Mouse (Mus musculus): ENCODE data around the gene Itga9. TPM values are rescaled to one million over a fixed set of nuclear protein-coding genes. Genes with fewer than 3 reads are reported as not detected.

The Itga9 gene
- polyA plus RNA-seq, 1 experiment from 2014 or later = 4.0 TPM

- DNase-seq (ENCODE audit: low spot score) = no peak
- H3K27ac ChIP-seq (replicated peaks) = peak overlapping the region; percentile 4; the same call in 1 of the 2 replicates
- no peaks in the 10 kb centered on the region for H3K36me3 ChIP-seq
- no peaks in the 10 kb centered on the region for H3K27me3 ChIP-seq (ENCODE audit: low read depth, poor library complexity, severe bottlenecking)
- peaks cover 20% of the 10 kb centered on the region for H3K4me1 ChIP-seq
- no peak overlapping the region for H3K4me3 ChIP-seq
- no peaks in the 10 kb centered on the region for H3K9me3 ChIP-seq (replicated peaks)
- WGBS = 92% methylated on average over 4 of the region's 4 CpGs
These were observed 283.7 kb downstream of the Itga9 start for GRCm38 (mm10) chr9:118890149-118890548.

- Histone ChIP-seq H3K27ac (replicated peaks) (no peak overlapping the region), H3K9me3 (replicated peaks) (no peaks in the 10 kb centered on the region), H3K4me3 (no peak overlapping the region), H3K4me1 (peaks cover 20% of the 10 kb centered on the region), H3K27me3 (ENCODE audit: low read depth, poor library complexity, severe bottlenecking) (no peaks in the 10 kb centered on the region), H3K36me3 (no peaks in the 10 kb centered on the region)
- WGBS = 77% methylated on average over 2 of the region's 2 CpGs
- no peak for DNase-seq (ENCODE audit: low spot score)
These were observed 284.2 kb downstream of the Itga9 start for GRCm38 (mm10) chr9:118890645-118891044.

- no peak for DNase-seq (ENCODE audit: low spot score)
- whole genome bisulfite sequencing = 93% methylated on average over 6 of the region's 6 CpGs
- no peaks in the 10 kb centered on the region for H3K36me3 ChIP-seq
- no peaks in the 10 kb centered on the region for H3K27me3 ChIP-seq (ENCODE audit: low read depth, poor library complexity, severe bottlenecking)
- no peak overlapping the region for H3K4me3 ChIP-seq
- H3K27ac ChIP-seq (replicated peaks) = no peak overlapping the region
- peaks cover 20% of the 10 kb centered on the region for H3K4me1 ChIP-seq
- H3K9me3 ChIP-seq (replicated peaks) = no peaks in the 10 kb centered on the region
These were observed 284.6 kb downstream of the Itga9 start for GRCm38 (mm10) chr9:118891068-118891467.

- 87% methylated on average over 9 of the region's 9 CpGs for WGBS
- H3K36me3 ChIP-seq = no peaks in the 10 kb centered on the region
- H3K27me3 ChIP-seq (ENCODE audit: low read depth, poor library complexity, severe bottlenecking) = no peaks in the 10 kb centered on the region
- no peak overlapping the region for H3K4me3 ChIP-seq
- DNase-seq (ENCODE audit: low spot score) = no peak
- no peak overlapping the region for H3K27ac ChIP-seq (replicated peaks)
- H3K4me1 ChIP-seq = peaks cover 20% of the 10 kb centered on the region
- no peaks in the 10 kb centered on the region for H3K9me3 ChIP-seq (replicated peaks)
These were observed 285.1 kb downstream of the Itga9 start for GRCm38 (mm10) chr9:118891593-118891992.

GRCm38 (mm10) chr9:118895101-118895500, 288.6 kb downstream of the Itga9 start:
- Histone ChIP-seq H3K4me3 (no peak overlapping the region), H3K27me3 (ENCODE audit: low read depth, poor library complexity, severe bottlenecking) (no peaks in the 10 kb centered on the region), H3K36me3 (peaks cover 4% of the 10 kb centered on the region; the same call in 1 of the 2 replicates), H3K27ac (replicated peaks) (no peak overlapping the region), H3K9me3 (replicated peaks) (no peaks in the 10 kb centered on the region), H3K4me1 (peaks cover 14% of the 10 kb centered on the region; the same call in 1 of the 2 replicates)
- WGBS = 86% methylated on average over 2 of the region's 2 CpGs
- no peak for DNase-seq (ENCODE audit: low spot score)

- Histone ChIP-seq H3K4me3 (no peak overlapping the region), H3K27me3 (ENCODE audit: low read depth, poor library complexity, severe bottlenecking) (no peaks in the 10 kb centered on the region), H3K9me3 (replicated peaks) (no peaks in the 10 kb centered on the region), H3K4me1 (peaks cover 9% of the 10 kb centered on the region), H3K36me3 (peaks cover 4% of the 10 kb centered on the region; the same call in 1 of the 2 replicates), H3K27ac (replicated peaks) (no peak overlapping the region)
- DNase-seq (ENCODE audit: low spot score) = no peak
- WGBS = 84% methylated on average over 2 of the region's 2 CpGs
These were observed 294.2 kb downstream of the Itga9 start for GRCm38 (mm10) chr9:118900677-118901076.

GRCm38 (mm10) chr9:118901917-118902316, 295.4 kb downstream of the Itga9 start:
- 36% methylated on average over 6 of the region's 6 CpGs for WGBS
- H3K27ac ChIP-seq (replicated peaks) = no peak overlapping the region; the same call in 1 of the 2 replicates
- DNase-seq (ENCODE audit: low spot score) = no peak
- no peaks in the 10 kb centered on the region for H3K27me3 ChIP-seq (ENCODE audit: low read depth, poor library complexity, severe bottlenecking)
- peaks cover 9% of the 10 kb centered on the region for H3K4me1 ChIP-seq
- no peaks in the 10 kb centered on the region for H3K9me3 ChIP-seq (replicated peaks)
- no peak overlapping the region for H3K4me3 ChIP-seq
- peaks cover 4% of the 10 kb centered on the region; the same call in 1 of the 2 replicates for H3K36me3 ChIP-seq

GRCm38 (mm10) chr9:118907934-118908620, 301.6 kb downstream of the Itga9 start:
- no peaks in the 10 kb centered on the region for H3K27me3 ChIP-seq (ENCODE audit: low read depth, poor library complexity, severe bottlenecking)
- 55% methylated on average over 18 of the region's 18 CpGs for WGBS
- DNase-seq (ENCODE audit: low spot score) = peak; percentile 84
- H3K4me3 ChIP-seq = no peak overlapping the region
- no peaks in the 10 kb centered on the region for H3K36me3 ChIP-seq
- peaks cover 9% of the 10 kb centered on the region for H3K4me1 ChIP-seq
- H3K9me3 ChIP-seq (replicated peaks) = no peaks in the 10 kb centered on the region
- no peak overlapping the region for H3K27ac ChIP-seq (replicated peaks)

- Histone ChIP-seq H3K27me3 (ENCODE audit: low read depth, poor library complexity, severe bottlenecking) (peaks cover 6% of the 10 kb centered on the region; the same call in 1 of the 2 replicates), H3K27ac (replicated peaks) (no peak overlapping the region), H3K9me3 (replicated peaks) (no peaks in the 10 kb centered on the region), H3K4me3 (no peak overlapping the region), H3K36me3 (no peaks in the 10 kb centered on the region), H3K4me1 (peaks cover 10% of the 10 kb centered on the region)
- WGBS = 95% methylated on average over 9 of the region's 9 CpGs
- DNase-seq (ENCODE audit: low spot score) = no peak
These were observed 306.6 kb downstream of the Itga9 start for GRCm38 (mm10) chr9:118913048-118913447.

GRCm38 (mm10) chr9:118913613-118914012, 307.1 kb downstream of the Itga9 start:
- WGBS = 85% methylated on average over 3 of the region's 3 CpGs
- H3K36me3 ChIP-seq = no peaks in the 10 kb centered on the region
- no peaks in the 10 kb centered on the region for H3K9me3 ChIP-seq (replicated peaks)
- H3K4me1 ChIP-seq = peaks cover 8% of the 10 kb centered on the region
- H3K27me3 ChIP-seq (ENCODE audit: low read depth, poor library complexity, severe bottlenecking) = peaks cover 6% of the 10 kb centered on the region; the same call in 1 of the 2 replicates
- no peak for DNase-seq (ENCODE audit: low spot score)
- no peak overlapping the region for H3K4me3 ChIP-seq
- no peak overlapping the region for H3K27ac ChIP-seq (replicated peaks)

- Histone ChIP-seq H3K4me1 (peaks cover 8% of the 10 kb centered on the region), H3K27ac (replicated peaks) (no peak overlapping the region), H3K4me3 (no peak overlapping the region), H3K9me3 (replicated peaks) (no peaks in the 10 kb centered on the region), H3K36me3 (no peaks in the 10 kb centered on the region), H3K27me3 (ENCODE audit: low read depth, poor library complexity, severe bottlenecking) (peaks cover 9% of the 10 kb centered on the region; the same call in 1 of the 2 replicates)
- 52% methylated on average over 8 of the region's 8 CpGs for WGBS
- DNase-seq (ENCODE audit: low spot score) = no peak
These were observed 308.1 kb downstream of the Itga9 start for GRCm38 (mm10) chr9:118914589-118914988.

GRCm38 (mm10) chr9:118915290-118915689, 308.8 kb downstream of the Itga9 start:
- H3K27me3 ChIP-seq (ENCODE audit: low read depth, poor library complexity, severe bottlenecking) = peaks cover 14% of the 10 kb centered on the region; the same call in 1 of the 2 replicates
- 46% methylated on average over 5 of the region's 5 CpGs for WGBS
- H3K4me3 ChIP-seq = no peak overlapping the region
- DNase-seq (ENCODE audit: low spot score) = peak; percentile 43
- H3K9me3 ChIP-seq (replicated peaks) = no peaks in the 10 kb centered on the region
- no peak overlapping the region for H3K27ac ChIP-seq (replicated peaks)
- no peaks in the 10 kb centered on the region for H3K36me3 ChIP-seq
- peaks cover 8% of the 10 kb centered on the region for H3K4me1 ChIP-seq

- Histone ChIP-seq H3K27ac (replicated peaks) (no peak overlapping the region), H3K27me3 (ENCODE audit: low read depth, poor library complexity, severe bottlenecking) (peaks cover 43% of the 10 kb centered on the region), H3K9me3 (replicated peaks) (no peaks in the 10 kb centered on the region), H3K36me3 (no peaks in the 10 kb centered on the region), H3K4me3 (no peak overlapping the region), H3K4me1 (peaks cover 10% of the 10 kb centered on the region)
- no peak for DNase-seq (ENCODE audit: low spot score)
- WGBS = 83% methylated on average over 16 of the region's 16 CpGs
These were observed 313.2 kb downstream of the Itga9 start for GRCm38 (mm10) chr9:118919672-118920186.

Measured in midbrain, embryonic 10.5 days (tissue).